Mouse (Mus musculus) adrenal gland, postnatal 25 days (tissue): ENCODE data around the gene Klhl10. TPM values are rescaled to one million over a fixed set of nuclear protein-coding genes. Genes with fewer than 3 reads are reported as not detected.

Experiments
- DNase-seq: peaks from one replicate; pipeline ENCODE4 v3.0.0; 2021; ENCODE audit warnings: mixed read lengths
- total RNA-seq: library from RNA; stranded (reverse); gene quantifications from 2 replicates; pipeline ENCODE4 v1.2.3, GENCODE M21; 2021

The Klhl10 gene
- total RNA-seq, 1 experiment from 2014 or later: 1.3 TPM

- DNase-seq: no peak
These were observed 21.0 kb downstream of the Klhl10 start for GRCm38 (mm10) chr11:100462699-100463098.

- DNase-seq: no peak
These were observed 23.6 kb downstream of the Klhl10 start for GRCm38 (mm10) chr11:100465229-100465792.

GRCm38 (mm10) chr11:100465833-100466232 lies 24.1 kb downstream of the Klhl10 start:
- DNase-seq: no peak

- DNase-seq: no peak
These were observed 29.9 kb downstream of the Klhl10 start for GRCm38 (mm10) chr11:100471352-100472196.

GRCm38 (mm10) chr11:100472197-100472934 lies 30.6 kb downstream of the Klhl10 start, which contains the start of gene Klhl11:
TSS of gene Klhl11 (minus strand) at chr11:100472741.
- peak; percentile 90 for DNase-seq

- DNase-seq: no peak
These were observed 31.2 kb downstream of the Klhl10 start for GRCm38 (mm10) chr11:100472935-100473295.

- DNase-seq: no peak
These were observed 34.6 kb downstream of the Klhl10 start for GRCm38 (mm10) chr11:100476281-100476680.

GRCm38 (mm10) chr11:100479152-100479551 lies 37.4 kb downstream of the Klhl10 start:
- DNase-seq: no peak

GRCm38 (mm10) chr11:100484461-100484860 lies 42.7 kb downstream of the Klhl10 start:
- no peak for DNase-seq

GRCm38 (mm10) chr11:100485801-100486538 lies 44.3 kb downstream of the Klhl10 start:
- DNase-seq: no peak

- no peak for DNase-seq
These were observed 49.2 kb downstream of the Klhl10 start for GRCm38 (mm10) chr11:100490951-100491350.

GRCm38 (mm10) chr11:100493771-100494170 lies 52.1 kb downstream of the Klhl10 start:
- DNase-seq: no peak

- DNase-seq: no peak
These were observed 58.5 kb downstream of the Klhl10 start for GRCm38 (mm10) chr11:100500241-100500640.

GRCm38 (mm10) chr11:100500651-100501050 lies 58.9 kb downstream of the Klhl10 start:
- no peak for DNase-seq

- DNase-seq: no peak
These were observed 59.6 kb downstream of the Klhl10 start for GRCm38 (mm10) chr11:100501321-100501720.

- DNase-seq: no peak
These were observed 63.4 kb downstream of the Klhl10 start for GRCm38 (mm10) chr11:100504990-100505660.

GRCm38 (mm10) chr11:100505997-100506396 lies 64.3 kb downstream of the Klhl10 start:
- DNase-seq: no peak
